Mouse (Mus musculus) intestine, embryonic 15.5 days (tissue): ENCODE measurements at regions not wholly inside any gene's neighbourhood (a gene's known extent, or its start where the extent isn't known, plus 50 kb on each side); places are given as distances from the start of the nearest gene placed in this dataset.

Experiments
- ATAC-seq: fragments of 200-750 bp; cut with Nextera tagmentation; 2 replicates; pipeline ENCODE4 v1.8.0; 2017; ENCODE audit warnings: moderate TSS enrichment, moderate library complexity
- H3K27ac ChIP-seq: fragments of 300-500 bp; sonication (generic); 2 replicates; pipeline ENCODE4 v1.5.1; 2015; ENCODE audit warnings: mild to moderate bottlenecking, inconsistent platforms
- H3K27me3 ChIP-seq: fragments of 300-500 bp; sonication (generic); replicated peaks from 2 replicates; pipeline ENCODE4 v1.6.1; 2015; ENCODE audit warnings: inconsistent platforms
- H3K36me3 ChIP-seq: fragments of 300-500 bp; sonication (generic); 2 replicates; pipeline ENCODE4 v1.6.1; 2015; ENCODE audit warnings: inconsistent platforms
- H3K4me1 ChIP-seq: fragments of 300-500 bp; sonication (generic); replicated peaks from 2 replicates; pipeline ENCODE4 v1.6.1; 2015; ENCODE audit warnings: inconsistent platforms
- H3K4me2 ChIP-seq: fragments of 300-500 bp; sonication (generic); replicated peaks from 2 replicates; pipeline ENCODE4 v1.6.1; 2015; ENCODE audit warnings: mild to moderate bottlenecking, inconsistent platforms
- H3K4me3 ChIP-seq: fragments of 300-500 bp; sonication (generic); replicated peaks from 2 replicates; pipeline ENCODE4 v1.5.1; 2015; ENCODE audit warnings: inconsistent platforms
- H3K9ac ChIP-seq: fragments of 300-500 bp; sonication (generic); 2 replicates; pipeline ENCODE4 v1.6.1; 2015; ENCODE audit warnings: inconsistent platforms
- H3K9me3 ChIP-seq: fragments of 300-500 bp; sonication (generic); 2 replicates; pipeline ENCODE4 v1.6.1; 2016; ENCODE audit warnings: inconsistent platforms
- WGBS: fragments of 180-500 bp; shearing (Covaris S2); methylation state at CpG from one replicate; pipeline ENCODE4 v1.1.7; 2015; 5-methylcytosine and 5-hydroxymethylcytosine counted together

DNA sequence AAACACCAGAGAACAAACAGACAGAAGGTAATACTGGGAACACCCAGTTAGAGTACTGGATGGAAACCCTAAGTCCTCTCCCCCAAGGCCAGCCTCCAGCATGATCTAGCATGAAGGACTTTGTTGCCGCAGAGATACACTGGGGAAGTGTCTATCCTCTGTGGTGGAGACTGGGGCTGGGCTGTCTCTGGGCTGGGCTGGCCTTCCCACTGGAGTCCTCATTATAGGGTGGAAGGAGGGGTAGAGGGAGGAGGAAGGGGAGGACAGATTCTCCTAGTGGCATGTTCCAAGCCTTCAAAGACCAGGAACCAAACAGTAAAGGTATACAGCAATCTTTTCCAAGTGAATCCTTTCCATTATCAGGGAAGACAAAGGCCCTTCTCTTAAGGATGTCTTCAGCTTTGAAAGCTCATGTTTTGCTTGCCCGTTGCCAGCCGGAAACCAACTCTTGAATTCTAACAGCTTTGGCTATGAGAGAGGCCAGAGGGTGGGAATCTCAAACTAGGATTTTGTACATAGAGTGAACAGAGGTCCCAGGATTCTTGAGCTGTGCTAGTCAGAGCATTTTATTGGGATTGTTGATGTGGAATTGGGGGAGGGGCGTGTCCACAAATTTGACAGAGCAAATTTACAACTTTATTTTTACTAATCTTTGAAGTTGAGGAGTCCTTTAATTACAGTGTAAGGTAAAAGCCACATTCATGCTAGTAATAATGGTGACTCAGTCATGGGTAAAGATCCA lies 271.3 kb downstream of the Fzd1 start:
- 90% methylated on average over 4 of the region's 4 CpGs for WGBS
- no peak overlapping the region for H3K4me3 ChIP-seq
- no peak overlapping the region for H3K27ac ChIP-seq
- no peaks in the 10 kb centered on the region for H3K36me3 ChIP-seq
- no peak overlapping the region for H3K9ac ChIP-seq
- H3K4me1 ChIP-seq = 0 out of 2 replicates have a peak, but pooled peaks cover 2% of the 10 kb centered on the region
- H3K4me2 ChIP-seq = no peak overlapping the region
- no peaks in the 10 kb centered on the region for H3K27me3 ChIP-seq
- no peaks in the 10 kb centered on the region for H3K9me3 ChIP-seq
- no peak; the same call in 1 of the 2 replicates for ATAC-seq

DNA sequence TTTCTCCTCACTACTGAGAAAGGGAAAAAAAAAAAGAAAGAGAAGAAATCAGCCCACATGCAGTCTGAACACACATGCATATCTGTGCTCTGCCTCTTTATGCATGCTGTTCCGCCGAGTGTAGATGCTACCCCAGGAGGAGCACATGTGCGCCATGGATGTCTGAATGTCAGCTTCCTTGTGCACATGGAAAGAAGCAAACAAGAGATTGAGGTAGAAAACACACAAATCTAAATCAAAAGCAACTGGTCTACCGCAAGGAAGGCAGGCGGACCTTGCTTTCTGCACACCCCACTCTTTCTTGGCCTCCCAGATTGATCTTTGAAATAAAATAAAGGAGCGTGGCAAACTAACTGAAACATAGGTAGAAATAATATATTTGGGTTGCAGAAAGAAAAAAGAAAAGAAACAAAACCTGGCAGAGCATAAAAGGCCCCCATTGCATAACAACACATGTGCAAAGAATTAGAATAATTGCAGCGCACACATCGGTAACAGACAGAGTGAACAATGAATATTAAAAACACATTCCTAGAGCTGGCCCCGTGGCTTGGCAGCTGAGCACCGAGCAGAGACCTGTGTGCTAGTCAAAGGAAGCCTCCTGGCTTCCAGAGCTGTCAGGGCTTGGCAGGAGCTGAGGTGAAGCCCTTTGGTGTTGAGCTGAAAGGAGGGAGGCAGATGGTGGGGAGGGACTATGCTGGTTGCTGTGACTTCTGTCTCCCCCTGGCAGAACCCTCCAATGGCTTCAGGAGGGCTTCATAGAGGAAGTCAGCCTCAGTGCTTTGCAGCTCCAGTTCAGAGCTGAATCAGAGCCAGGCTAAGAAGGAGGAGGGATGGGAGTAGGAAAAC lies 272.1 kb downstream of the Fzd1 start:
- H3K36me3 ChIP-seq = no peaks in the 10 kb centered on the region
- H3K4me2 ChIP-seq = no peak overlapping the region
- H3K4me3 ChIP-seq = no peak overlapping the region
- no peak for ATAC-seq
- H3K4me1 ChIP-seq = 0 out of 2 replicates have a peak, but pooled peaks cover 2% of the 10 kb centered on the region
- H3K27ac ChIP-seq = no peak overlapping the region
- 68% methylated on average over 10 of the region's 10 CpGs for WGBS
- H3K9me3 ChIP-seq = no peaks in the 10 kb centered on the region
- no peaks in the 10 kb centered on the region for H3K27me3 ChIP-seq
- H3K9ac ChIP-seq = no peak overlapping the region

DNA sequence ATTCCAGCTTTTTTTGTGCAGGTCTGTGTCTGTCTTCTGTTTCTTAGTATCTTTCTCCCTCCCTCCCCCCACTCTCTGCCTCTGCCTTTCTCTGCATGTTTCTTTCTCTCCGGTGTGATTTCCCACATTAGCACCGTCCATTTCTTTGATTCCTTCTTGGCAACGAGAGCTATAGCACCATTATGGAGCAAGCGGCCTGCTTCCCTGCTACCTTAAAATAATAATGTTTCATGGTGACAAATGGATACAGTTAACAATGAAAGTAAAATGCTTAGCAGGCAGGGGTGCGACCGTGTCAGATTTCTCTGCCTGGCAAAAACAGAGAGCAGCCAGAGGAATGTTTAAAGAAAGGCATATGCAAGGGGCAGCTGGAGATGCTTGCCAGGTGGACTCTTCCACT lies 273.1 kb downstream of the Fzd1 start:
- no peak overlapping the region for H3K4me2 ChIP-seq
- no peak overlapping the region for H3K27ac ChIP-seq
- H3K9me3 ChIP-seq = no peaks in the 10 kb centered on the region
- 28% methylated on average over 6 of the region's 6 CpGs for WGBS
- ATAC-seq = no peak
- H3K4me3 ChIP-seq = no peak overlapping the region
- H3K4me1 ChIP-seq = 0 out of 2 replicates have a peak, but pooled peaks cover 2% of the 10 kb centered on the region
- no peaks in the 10 kb centered on the region for H3K36me3 ChIP-seq
- no peak overlapping the region for H3K9ac ChIP-seq
- H3K27me3 ChIP-seq = no peaks in the 10 kb centered on the region

DNA sequence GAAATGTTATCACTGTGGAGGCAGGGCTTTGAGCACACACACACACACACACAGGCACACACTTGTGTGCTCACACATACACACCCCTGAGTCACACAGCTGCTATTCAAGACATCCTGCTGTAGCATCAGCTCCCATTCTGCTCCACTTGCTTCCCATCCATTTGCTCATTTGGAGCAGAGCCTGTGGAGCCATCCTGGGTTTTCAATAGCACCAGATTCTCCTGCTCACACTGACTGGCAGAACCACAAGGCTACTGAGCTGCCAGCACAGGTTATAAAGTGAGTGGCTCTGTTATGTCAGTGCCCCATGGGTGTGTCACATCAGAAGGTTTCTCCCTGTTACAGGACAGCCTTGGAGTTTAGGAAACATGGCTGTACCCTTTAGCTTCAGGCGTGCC lies 273.7 kb downstream of the Fzd1 start:
- WGBS = 69% methylated on average over 1 of the region's 1 CpGs
- H3K36me3 ChIP-seq = no peaks in the 10 kb centered on the region
- H3K9ac ChIP-seq = no peak overlapping the region
- no peaks in the 10 kb centered on the region for H3K27me3 ChIP-seq
- H3K4me1 ChIP-seq = 0 out of 2 replicates have a peak, but pooled peaks cover 2% of the 10 kb centered on the region
- no peak for ATAC-seq
- no peak overlapping the region for H3K4me2 ChIP-seq
- H3K4me3 ChIP-seq = no peak overlapping the region
- H3K9me3 ChIP-seq = no peaks in the 10 kb centered on the region
- no peak overlapping the region for H3K27ac ChIP-seq

DNA sequence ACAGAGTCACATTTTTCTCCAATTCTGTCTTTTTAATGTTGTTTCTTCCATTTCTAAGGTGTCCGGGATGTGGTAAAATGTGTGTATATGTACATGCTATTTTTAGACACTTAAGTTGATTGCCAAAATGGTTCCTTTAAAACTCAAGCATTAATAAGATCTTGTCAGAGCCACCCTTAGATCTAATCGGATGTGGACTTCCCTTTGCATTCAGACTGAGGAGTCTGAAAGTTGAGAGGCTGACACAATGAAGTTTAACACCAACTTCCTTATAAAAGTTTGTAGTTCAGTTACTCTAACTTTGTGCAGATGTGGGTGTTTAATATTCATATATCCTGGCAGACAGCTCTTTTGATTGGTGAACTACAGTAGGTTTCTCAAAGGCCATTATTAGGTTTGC lies 282.1 kb downstream of the Mterf1b start:
- ATAC-seq = no peak
- Histone ChIP-seq H3K27me3 (no peaks in the 10 kb centered on the region), H3K9me3 (no peaks in the 10 kb centered on the region), H3K4me3 (no peak overlapping the region), H3K27ac (no peak overlapping the region), H3K4me1 (no peaks in the 10 kb centered on the region), H3K9ac (no peak overlapping the region), H3K4me2 (no peak overlapping the region), H3K36me3 (no peaks in the 10 kb centered on the region)
- WGBS = 75% methylated on average over 2 of the region's 2 CpGs
